Comparison of ENCODE assay signal across 9 mouse cellular contexts in the genomic region with DNA sequence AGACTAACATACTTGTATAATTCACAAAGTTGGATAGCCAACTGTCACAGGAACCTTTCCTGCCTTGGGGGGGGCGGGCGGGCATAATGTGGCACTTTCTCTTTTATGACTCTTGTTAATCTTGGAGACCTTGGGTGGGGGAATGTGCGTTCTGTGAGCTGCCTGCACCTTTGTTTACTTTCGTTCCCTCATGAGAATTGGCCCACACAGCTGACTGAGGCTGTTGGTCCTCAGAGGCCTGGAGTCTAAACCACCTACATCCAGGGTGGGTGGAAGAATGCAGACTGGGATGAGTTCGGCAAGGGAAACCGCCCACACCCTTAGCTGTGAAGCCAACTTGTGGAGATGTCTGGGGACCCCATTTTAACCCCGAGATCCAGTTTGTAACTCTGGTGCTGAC. TPM values are rescaled to one million over a fixed set of nuclear protein-coding genes. Genes with fewer than 3 reads are reported as not detected.
DNase-seq lines count a peak whose midpoint lies in the region; ATAC-seq and TF ChIP-seq lines count a peak whose summit lies in the region.
"Had no signal": no experiment of that assay in that cellular context is flagged by ENCODE, and none has a peak within 500 bp of the region (broad histone marks: within the 10 kb centered on the region; RNA-seq: fewer than 3 reads in every experiment).

No protein-coding gene starts in this region.

- 62% methylated on average over 7 of the region's 7 CpGs for WGBS in forebrain, embryonic 13.5 days
- 63% methylated on average over 7 of the region's 7 CpGs for WGBS in forebrain, embryonic 16.5 days
- WGBS in liver, embryonic 11.5 days: 54% methylated on average over 7 of the region's 7 CpGs
- WGBS in hindbrain, postnatal 0 days: 68% methylated on average over 7 of the region's 7 CpGs
- 56% methylated on average over 7 of the region's 7 CpGs for WGBS in neural tube, embryonic 12.5 days

- peaks cover 18% of the 10 kb centered on the region for H3K4me1 ChIP-seq in forebrain, embryonic 13.5 days
- H3K4me1 ChIP-seq in forebrain, embryonic 16.5 days (replicated peaks; ENCODE audit: control insufficient read depth, insufficient read depth, low read length): peaks cover 5% of the 10 kb centered on the region
- H3K4me1 ChIP-seq in liver, embryonic 11.5 days (replicated peaks; ENCODE audit: control insufficient read depth, insufficient read depth, low read length): peaks cover 19% of the 10 kb centered on the region
- H3K4me1 ChIP-seq in hindbrain, postnatal 0 days (ENCODE audit: insufficient read depth, low read length): peaks cover 5% of the 10 kb centered on the region
- H3K4me1 ChIP-seq in neural tube, embryonic 12.5 days: peaks cover 15% of the 10 kb centered on the region

- DNase-seq in liver, embryonic 11.5 days (ENCODE audit: low spot score): no peak
- DNase-seq in liver: no peak
- DNase-seq in hindbrain, postnatal 0 days (ENCODE audit: low spot score): no peak
- DNase-seq in cerebellum, postnatal 25 days: no peak
- no peak for DNase-seq in right cerebral cortex, adult 18-20 months

- no peak overlapping the region for H3K27ac ChIP-seq in forebrain, embryonic 13.5 days
- H3K27ac ChIP-seq in forebrain, embryonic 16.5 days (ENCODE audit: low read length): no peak overlapping the region
- peak overlapping the region; percentile 32; the same call in 1 of the 2 replicates for H3K27ac ChIP-seq in liver, embryonic 11.5 days (ENCODE audit: low read depth, low read length)
- no peak overlapping the region for H3K27ac ChIP-seq in hindbrain, postnatal 0 days
- no peak overlapping the region for H3K27ac ChIP-seq in neural tube, embryonic 12.5 days

- peak overlapping the region; percentile 50; the same call in 1 of the 2 replicates for H3K4me2 ChIP-seq in forebrain, embryonic 13.5 days
- H3K4me2 ChIP-seq in forebrain, embryonic 16.5 days (ENCODE audit: low read length): no peak overlapping the region
- H3K4me2 ChIP-seq in liver, embryonic 11.5 days: peak overlapping the region; percentile 61
- peak overlapping the region; percentile 46 for H3K4me2 ChIP-seq in hindbrain, postnatal 0 days (ENCODE audit: low read depth, low read length)
- H3K4me2 ChIP-seq in neural tube, embryonic 12.5 days (replicated peaks): peak overlapping the region; percentile 59

- ATAC-seq in forebrain, embryonic 13.5 days: no peak
- ATAC-seq in forebrain, embryonic 16.5 days: no peak
- ATAC-seq in liver, embryonic 11.5 days (replicated peaks; ENCODE audit: low FRiP score): no peak
- no peak for ATAC-seq in hindbrain, postnatal 0 days
- ATAC-seq in neural tube, embryonic 12.5 days (ENCODE audit: low FRiP score, low read depth): no peak

- TF ChIP-seq CTCF in hindbrain, postnatal 0 days (IDR thresholded peaks at IDR 0.05; ENCODE audit: low read depth): no peak

- 0 out of 2 replicates have a peak, but pooled peaks cover 13% of the 10 kb centered on the region for H3K27me3 ChIP-seq in forebrain, embryonic 13.5 days
- no peaks in the 10 kb centered on the region for H3K27me3 ChIP-seq in forebrain, embryonic 16.5 days (replicated peaks; ENCODE audit: control insufficient read depth, insufficient read depth, low read length)
- peaks cover 43% of the 10 kb centered on the region for H3K27me3 ChIP-seq in liver, embryonic 11.5 days (replicated peaks; ENCODE audit: control insufficient read depth, insufficient read depth, low read length)
- no peaks in the 10 kb centered on the region for H3K27me3 ChIP-seq in hindbrain, postnatal 0 days (ENCODE audit: insufficient read depth, low read length)
- no peaks in the 10 kb centered on the region for H3K27me3 ChIP-seq in neural tube, embryonic 12.5 days (replicated peaks)

- 0 out of 2 replicates have a peak overlapping the region, but pooled peaks have one; percentile 37 for H3K9ac ChIP-seq in forebrain, embryonic 13.5 days
- no peak overlapping the region for H3K9ac ChIP-seq in forebrain, embryonic 16.5 days (replicated peaks; ENCODE audit: low read depth, low read length)
- H3K9ac ChIP-seq in liver, embryonic 11.5 days (ENCODE audit: low read depth, low read length): no peak overlapping the region; the same call in 1 of the 2 replicates
- H3K9ac ChIP-seq in hindbrain, postnatal 0 days (replicated peaks; ENCODE audit: low read length): no peak overlapping the region; the same call in 1 of the 2 replicates
- 0 out of 2 replicates have a peak overlapping the region, but pooled peaks have one; percentile 51 for H3K9ac ChIP-seq in neural tube, embryonic 12.5 days

- no peak overlapping the region for H3K4me3 ChIP-seq in forebrain, embryonic 13.5 days
- no peak overlapping the region for H3K4me3 ChIP-seq in forebrain, embryonic 16.5 days (replicated peaks; ENCODE audit: low read length)
- H3K4me3 ChIP-seq in liver, embryonic 11.5 days (ENCODE audit: low read depth, low read length): no peak overlapping the region
- no peak overlapping the region for H3K4me3 ChIP-seq in hindbrain, postnatal 0 days (ENCODE audit: low read length)
- no peak overlapping the region for H3K4me3 ChIP-seq in neural tube, embryonic 12.5 days

- no peaks in the 10 kb centered on the region for H3K9me3 ChIP-seq in forebrain, embryonic 13.5 days (replicated peaks)
- H3K9me3 ChIP-seq in forebrain, embryonic 16.5 days (ENCODE audit: control insufficient read depth, low read length): no peaks in the 10 kb centered on the region
- H3K9me3 ChIP-seq in liver, embryonic 11.5 days (ENCODE audit: control insufficient read depth, low read length): no peaks in the 10 kb centered on the region
- no peaks in the 10 kb centered on the region for H3K9me3 ChIP-seq in hindbrain, postnatal 0 days (ENCODE audit: low read length)
- no peaks in the 10 kb centered on the region for H3K9me3 ChIP-seq in neural tube, embryonic 12.5 days

- H3K36me3 ChIP-seq in forebrain, embryonic 13.5 days (ENCODE audit: poor library complexity, severe bottlenecking): no peaks in the 10 kb centered on the region
- H3K36me3 ChIP-seq in forebrain, embryonic 16.5 days (ENCODE audit: control insufficient read depth, insufficient read depth): no peaks in the 10 kb centered on the region
- H3K36me3 ChIP-seq in liver, embryonic 11.5 days (ENCODE audit: control insufficient read depth, insufficient read depth, low read length): no peaks in the 10 kb centered on the region
- no peaks in the 10 kb centered on the region for H3K36me3 ChIP-seq in hindbrain, postnatal 0 days (ENCODE audit: insufficient read depth, low read length)
- no peaks in the 10 kb centered on the region for H3K36me3 ChIP-seq in neural tube, embryonic 12.5 days

RNA-seq across cellular contexts. Expression of a gene that starts 13.0 kb away (rescaled TPM):
- 0.17 and 0.30 TPM in 2 replicates for polyA plus RNA-seq in forebrain, embryonic 13.5 days (2015; fragmentation: Nextera tagmentation; extraction: Ambion mirVana)
- 0.79 and 0.84 TPM in 2 replicates for polyA plus RNA-seq in forebrain, embryonic 16.5 days (2015; fragmentation: Nextera tagmentation; extraction: Ambion mirVana)
- polyA plus RNA-seq in liver, embryonic 11.5 days (2014; fragmentation: Nextera tagmentation; extraction: Ambion mirVana): 2.8 and 3.6 TPM in 2 replicates
- 1.8 and 2.0 TPM in 2 replicates for total RNA-seq in hindbrain, postnatal 0 days (2014; rRNA removed)
- 0.69 and 0.73 TPM in 2 replicates for polyA plus RNA-seq in hindbrain, postnatal 0 days (2015; fragmentation: Nextera tagmentation; extraction: Ambion mirVana)
- polyA plus RNA-seq in neural tube, embryonic 12.5 days (2016; fragmentation: Nextera tagmentation; extraction: Ambion mirVana): 5.4 and 8.0 TPM in 2 replicates
- total RNA-seq: megakaryocyte-erythroid progenitor cell, adult 5-6 weeks had no signal

Comparison
In these comparisons a context has a peak if more than half of its experiments do, and no peak if none do; other contexts are left out.
1. H3K9ac ChIP-seq: peak in forebrain, embryonic 13.5 days (single experiment) and neural tube, embryonic 12.5 days (single experiment); none in forebrain, embryonic 16.5 days (single experiment), liver, embryonic 11.5 days (single experiment) and hindbrain, postnatal 0 days (single experiment).